In the genomic region with DNA sequence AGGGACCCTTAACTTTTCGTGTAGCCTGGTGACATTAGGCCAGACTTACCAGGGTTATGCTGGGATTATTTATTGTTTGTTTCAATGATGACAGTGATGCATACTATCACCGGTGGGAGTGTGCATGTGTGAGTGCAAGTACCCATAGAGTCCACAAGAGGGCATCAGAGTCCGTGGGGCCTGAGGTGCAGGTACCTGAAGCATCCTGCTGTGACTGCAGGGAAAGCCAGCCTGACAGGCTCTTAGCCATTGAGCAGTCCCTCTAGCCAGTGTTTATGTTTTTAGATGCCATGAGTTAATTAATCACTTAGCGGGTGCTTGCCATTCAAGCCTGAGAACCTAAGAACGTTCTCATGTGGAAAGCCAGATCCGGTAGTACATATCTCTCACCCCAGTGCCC, we compare ENCODE assay signal across 14 mouse cellular contexts.
A peak's percentile ranks its signal among the peaks of the same experiment; 100 is the strongest.
DNase-seq lines count a peak whose midpoint lies in the region; ATAC-seq and TF ChIP-seq lines count a peak whose summit lies in the region.
"Had no signal": no experiment of that assay in that cellular context is flagged by ENCODE, and none has a peak within 500 bp of the region (broad histone marks: within the 10 kb centered on the region; RNA-seq: fewer than 3 reads in every experiment).

No protein-coding gene starts in this region.

- no peak for ATAC-seq in lung, embryonic 14.5 days (ENCODE audit: insufficient read depth)

- peak; percentile 44 for TF ChIP-seq CTCF in gastrocnemius, adult 2 months (IDR thresholded peaks at IDR 0.05)
- TF ChIP-seq CTCF in lung, embryonic 14.5 days (IDR thresholded peaks at IDR 0.05; ENCODE audit: low read depth) = peak; percentile 64

- DNase-seq in gastrocnemius, adult 2 months = no peak
- DNase-seq in gastrocnemius, adult 8-10 months (ENCODE audit: low spot score in 2 of 2) = no peak
- DNase-seq in lung, embryonic 14.5 days = no peak
- DNase-seq in lung, postnatal 14 days = no peak
- no peak for DNase-seq in ES-E14 (ENCODE audit: low read depth, low spot score)
- peak; percentile 54 for DNase-seq in naive thymus-derived CD4-positive, alpha-beta T cell, adult 2 months (ENCODE audit: low read depth)
- no peak for DNase-seq in embryo, embryonic 11 days
- DNase-seq in gastrocnemius, postnatal 25 days = no peak
- DNase-seq: adrenal gland, postnatal 10 days; cerebellum, postnatal 36 days; gastrocnemius, postnatal 36 days; kidney, adult 9 months had no signal

- no peaks in the 10 kb centered on the region for H3K27me3 ChIP-seq in lung, embryonic 14.5 days (ENCODE audit: insufficient read depth, low read length)
- H3K27me3 ChIP-seq: liver, embryonic 15.5 days had no signal

- no peaks in the 10 kb centered on the region for H3K36me3 ChIP-seq in lung, embryonic 14.5 days (ENCODE audit: insufficient read depth)
- no peaks in the 10 kb centered on the region for H3K36me3 ChIP-seq in ES-E14 (ENCODE audit: control insufficient read depth, insufficient read depth, low read length, poor library complexity, severe bottlenecking)
- H3K36me3 ChIP-seq: liver, embryonic 15.5 days; midbrain, embryonic 12.5 days had no signal

- H3K4me3 ChIP-seq in gastrocnemius, adult 2 months = no peak overlapping the region
- H3K4me3 ChIP-seq in lung, embryonic 14.5 days (ENCODE audit: low read depth, low read length) = no peak overlapping the region
- no peak overlapping the region for H3K4me3 ChIP-seq in ES-E14 (ENCODE audit: insufficient read depth in 1 of 2, low read depth in 1 of 2, low read length in 2 of 2, poor library complexity in 1 of 2, severe bottlenecking in 1 of 2)
- H3K4me3 ChIP-seq: liver, embryonic 15.5 days; midbrain, embryonic 12.5 days had no signal

- in situ Hi-C loops in ES-E14 (cut with MboI; ENCODE audit: low sequenced_read_pairs in 2 of 2, unreplicated experiment in 2 of 2) = no loop called here

- 77% methylated on average over 6 of the region's 6 CpGs for WGBS in lung, embryonic 14.5 days

- no peaks in the 10 kb centered on the region for H3K9me3 ChIP-seq in lung, embryonic 14.5 days (ENCODE audit: low read depth, low read length)
- no peaks in the 10 kb centered on the region for H3K9me3 ChIP-seq in ES-E14 (ENCODE audit: control insufficient read depth, insufficient read depth, low read depth, low read length)
- H3K9me3 ChIP-seq: liver, embryonic 15.5 days; midbrain, embryonic 12.5 days had no signal

- H3K27ac ChIP-seq in gastrocnemius, adult 2 months = no peak overlapping the region
- no peak overlapping the region for H3K27ac ChIP-seq in lung, embryonic 14.5 days (ENCODE audit: low read depth)
- no peak overlapping the region for H3K27ac ChIP-seq in ES-E14 (ENCODE audit: insufficient read depth, low read depth, low read length, poor library complexity, severe bottlenecking)
- H3K27ac ChIP-seq: liver, embryonic 15.5 days; midbrain, embryonic 12.5 days had no signal

- no peak overlapping the region for H3K4me2 ChIP-seq in lung, embryonic 14.5 days
- H3K4me2 ChIP-seq: liver, embryonic 15.5 days; midbrain, embryonic 12.5 days had no signal

- no peak overlapping the region for H3K9ac ChIP-seq in lung, embryonic 14.5 days
- no peak overlapping the region for H3K9ac ChIP-seq in ES-E14 (ENCODE audit: insufficient read depth, low read depth, low read length, poor library complexity, severe bottlenecking)
- H3K9ac ChIP-seq: liver, embryonic 15.5 days; midbrain, embryonic 12.5 days had no signal

- H3K4me1 ChIP-seq in lung, embryonic 14.5 days (ENCODE audit: insufficient read depth) = peaks cover 2% of the 10 kb centered on the region; the same call in 1 of the 2 replicates
- H3K4me1 ChIP-seq in ES-E14 (ENCODE audit: control insufficient read depth in 2 of 2, insufficient read depth in 2 of 2, low read length in 2 of 2, poor library complexity in 1 of 2) = peaks cover 0 to 13% of the 10 kb centered on the region in 2 experiments; a peak in 1 of 4 replicates

- intact Hi-C loops in gastrocnemius, adult 2 months (cut with DNase I) = loop anchor here (10.0 kb wide), 1 partner anchor 123 kb away; the partner anchor contains the start of gene Ppm1h

TF ChIP-seq in ES-E14, 5 proteins besides CTCF, POLR2A, EP300 and RAD21:
- TF ChIP-seq ZC3H11A (IDR thresholded peaks at IDR 0.05; ENCODE audit: borderline replicate concordance, low read depth, low read length) (peak; percentile 31; the same call in 1 of the 2 replicates), ZNF384 (IDR thresholded peaks at IDR 0.05; ENCODE audit: low read depth, low read length) (no peak)
TF ChIP-seq in ES-E14: peak in this region for 1.
